Mouse (Mus musculus) heart, adult 8-10 months (tissue): Measurements from ENCODE around the gene Hnrnph1. TPM values are rescaled to one million over a fixed set of nuclear protein-coding genes. Genes with fewer than 3 reads are reported as not detected.
A peak's percentile ranks its signal among the peaks of the same experiment; 100 is the strongest.

Experiments
- DNase-seq: peaks from one replicate; pipeline ENCODE4 v3.0.0; 2022; ENCODE audit warnings: low spot score
- total RNA-seq, 4 experiments: library from RNA; stranded (reverse); gene quantifications; 2 replicates each; pipeline ENCODE4 v1.2.4; 2022

The Hnrnph1 gene
- total RNA-seq, 4 experiments from 2014 or later, result 90.8 to 111 (median 97.3) TPM

GRCm38 (mm10) chr11:50373086-50373485 is 3.7 kb upstream of the Hnrnph1 start:
- DNase-seq, result no peak

GRCm38 (mm10) chr11:50373621-50374020 is 3.2 kb upstream of the Hnrnph1 start:
- DNase-seq, result no peak

- no peak for DNase-seq
Observed at GRCm38 (mm10) chr11:50374286-50375015, 2.3 kb upstream of the Hnrnph1 start.

- DNase-seq, result no peak
Observed at GRCm38 (mm10) chr11:50375421-50375820, 1.4 kb upstream of the Hnrnph1 start.

- no peak for DNase-seq
Observed at GRCm38 (mm10) chr11:50376156-50376790, 517 bp upstream of the Hnrnph1 start.

GRCm38 (mm10) chr11:50377892-50378684 is 1.3 kb downstream of the Hnrnph1 start:
- peak; percentile 87 for DNase-seq

GRCm38 (mm10) chr11:50379023-50379752 is 2.4 kb downstream of the Hnrnph1 start:
- DNase-seq, result no peak

GRCm38 (mm10) chr11:50381311-50381710 is 4.5 kb downstream of the Hnrnph1 start:
- no peak for DNase-seq

GRCm38 (mm10) chr11:50387167-50387679 is 10.4 kb downstream of the Hnrnph1 start:
- DNase-seq, result no peak

- DNase-seq, result no peak
Observed at GRCm38 (mm10) chr11:50387697-50388096, 10.9 kb downstream of the Hnrnph1 start.

GRCm38 (mm10) chr11:50388217-50388929 is 11.6 kb downstream of the Hnrnph1 start:
- no peak for DNase-seq

- no peak for DNase-seq
Observed at GRCm38 (mm10) chr11:50389011-50389410, 12.2 kb downstream of the Hnrnph1 start.

GRCm38 (mm10) chr11:50389616-50390015 is 12.8 kb downstream of the Hnrnph1 start:
- no peak for DNase-seq

GRCm38 (mm10) chr11:50391272-50391960 is 14.6 kb downstream of the Hnrnph1 start:
- no peak for DNase-seq

GRCm38 (mm10) chr11:50393306-50393705 is 16.5 kb downstream of the Hnrnph1 start:
- DNase-seq, result no peak

- DNase-seq, result no peak
Observed at GRCm38 (mm10) chr11:50394731-50395130, 17.9 kb downstream of the Hnrnph1 start.

- DNase-seq, result no peak
Observed at GRCm38 (mm10) chr11:50396766-50397307, 20.0 kb downstream of the Hnrnph1 start.

GRCm38 (mm10) chr11:50397316-50397715 is 20.5 kb downstream of the Hnrnph1 start:
- no peak for DNase-seq

GRCm38 (mm10) chr11:50398803-50399202 is 22.0 kb downstream of the Hnrnph1 start:
- DNase-seq, result no peak

GRCm38 (mm10) chr11:50402481-50402880 is 25.7 kb downstream of the Hnrnph1 start:
- no peak for DNase-seq
